Mouse (Mus musculus) heart, postnatal 10 days (tissue): ENCODE results near the gene Nkain1. TPM values are rescaled to one million over a fixed set of nuclear protein-coding genes. Genes with fewer than 3 reads are reported as not detected.

Experiments
- DNase-seq, 2 experiments: peaks; one replicate each; pipeline ENCODE4 v3.0.0; 2021
- intact Hi-C: fragments of 180-260 bp; cut with DNase I; formaldehyde crosslinking; loops from one replicate; pipeline ENCODE4 v1.15.1; 2025
- total RNA-seq, 2 experiments: library from RNA; stranded (reverse); gene quantifications; 2 replicates each; pipeline ENCODE4 v1.2.3; 2021

The Nkain1 gene
- 1 to 10 TPM; 6.3 to 7.7 TPM for total RNA-seq

- intact Hi-C loops = no loop called here
- DNase-seq = peak; percentile 49 to 50
Measured at GRCm38 (mm10) chr4:130574048-130574413, at the start of gene Nkain1. Nkain1 (minus strand) TSS chr4:130574173.

GRCm38 (mm10) chr4:130578734-130579274 is 4.8 kb upstream of the Nkain1 start:
- DNase-seq = peak; percentile 16 to 29
- intact Hi-C loops = no loop called here

GRCm38 (mm10) chr4:130577081-130577480 is 3.1 kb upstream of the Nkain1 start:
- no peak for DNase-seq
- intact Hi-C loops = no loop called here

GRCm38 (mm10) chr4:130576247-130576931 is 2.4 kb upstream of the Nkain1 start:
- intact Hi-C loops = no loop called here
- peak; percentile 26 to 33 for DNase-seq

GRCm38 (mm10) chr4:130575533-130575932 is 1.6 kb upstream of the Nkain1 start:
- intact Hi-C loops = no loop called here
- no peak for DNase-seq

- peak in 1 of 2 experiments; percentile 23 for DNase-seq
Measured at GRCm38 (mm10) chr4:130574861-130575460, 988 bp upstream of the Nkain1 start.

GRCm38 (mm10) chr4:130573351-130574047 is 474 bp downstream of the Nkain1 start:
- peak; percentile 23 to 28 for DNase-seq
- intact Hi-C loops = no loop called here

More at GRCm38 (mm10) chr4:130574861-130575460, 988 bp upstream of the Nkain1 start:
- intact Hi-C loops = no loop called here

GRCm38 (mm10) chr4:130573012-130573350 is 992 bp downstream of the Nkain1 start:
- intact Hi-C loops = no loop called here
- no peak for DNase-seq

GRCm38 (mm10) chr4:130572545-130572944 is 1.4 kb downstream of the Nkain1 start:
- intact Hi-C loops = no loop called here
- DNase-seq = no peak

- no peak for DNase-seq
- intact Hi-C loops = no loop called here
Measured at GRCm38 (mm10) chr4:130570941-130571720, 2.8 kb downstream of the Nkain1 start.

GRCm38 (mm10) chr4:130568043-130568978 is 5.7 kb downstream of the Nkain1 start:
- intact Hi-C loops = no loop called here
- DNase-seq = peak; percentile 22 to 28

GRCm38 (mm10) chr4:130563820-130564219 is 10.2 kb downstream of the Nkain1 start:
- DNase-seq = no peak
- intact Hi-C loops = no loop called here

GRCm38 (mm10) chr4:130563260-130563756 is 10.7 kb downstream of the Nkain1 start:
- intact Hi-C loops = no loop called here
- no peak for DNase-seq

- intact Hi-C loops = no loop called here
- DNase-seq = no peak
Measured at GRCm38 (mm10) chr4:130560576-130561310, 13.2 kb downstream of the Nkain1 start.

- intact Hi-C loops = no loop called here
- DNase-seq = no peak
Measured at GRCm38 (mm10) chr4:130559220-130559619, 14.8 kb downstream of the Nkain1 start.

- intact Hi-C loops = no loop called here
- peak; percentile 71 to 77 for DNase-seq
Measured at GRCm38 (mm10) chr4:130557852-130558251, 16.1 kb downstream of the Nkain1 start.

- DNase-seq = no peak
- intact Hi-C loops = no loop called here
Measured at GRCm38 (mm10) chr4:130556992-130557391, 17.0 kb downstream of the Nkain1 start.

GRCm38 (mm10) chr4:130556224-130556623 is 17.7 kb downstream of the Nkain1 start:
- DNase-seq = no peak
- intact Hi-C loops = no loop called here

GRCm38 (mm10) chr4:130553121-130553448 is 20.9 kb downstream of the Nkain1 start:
- DNase-seq = no peak
- intact Hi-C loops = no loop called here
